Mouse (Mus musculus): ENCODE measurements around the gene Cilp2.

The Cilp2 gene

GRCm38 (mm10) chr8:69877396-69877795, 10.1 kb downstream of the Cilp2 start:
- DNase-seq (ENCODE audit: extremely low read depth, insufficient read length, low spot score), result no peak

- no peak for DNase-seq (ENCODE audit: extremely low read depth, insufficient read length, low spot score)
Observed at GRCm38 (mm10) chr8:69876967-69877366, 10.5 kb downstream of the Cilp2 start.

GRCm38 (mm10) chr8:69876097-69876496, 11.4 kb downstream of the Cilp2 start:
- peak; percentile 55 for DNase-seq (ENCODE audit: extremely low read depth, insufficient read length, low spot score)

- peak; percentile 84 for DNase-seq (ENCODE audit: extremely low read depth, insufficient read length, low spot score)
Observed at GRCm38 (mm10) chr8:69874654-69875053, 12.8 kb downstream of the Cilp2 start.

- DNase-seq (ENCODE audit: extremely low read depth, insufficient read length, low spot score), result no peak
Observed at GRCm38 (mm10) chr8:69874155-69874554, 13.3 kb downstream of the Cilp2 start.

- DNase-seq (ENCODE audit: extremely low read depth, insufficient read length, low spot score), result no peak
Observed at GRCm38 (mm10) chr8:69870907-69871306, 16.6 kb downstream of the Cilp2 start.

- no peak for DNase-seq (ENCODE audit: extremely low read depth, insufficient read length, low spot score)
Observed at GRCm38 (mm10) chr8:69870003-69870765, 17.3 kb downstream of the Cilp2 start.

GRCm38 (mm10) chr8:69867696-69868326, 19.7 kb downstream of the Cilp2 start:
- peak; percentile 76 for DNase-seq (ENCODE audit: extremely low read depth, insufficient read length, low spot score)

GRCm38 (mm10) chr8:69864180-69864579, 23.3 kb downstream of the Cilp2 start:
- DNase-seq (ENCODE audit: extremely low read depth, insufficient read length, low spot score), result no peak

- no peak for DNase-seq (ENCODE audit: extremely low read depth, insufficient read length, low spot score)
Observed at GRCm38 (mm10) chr8:69863387-69864020, 24.0 kb downstream of the Cilp2 start.

- no peak for DNase-seq (ENCODE audit: extremely low read depth, insufficient read length, low spot score)
Observed at GRCm38 (mm10) chr8:69861251-69861650, 26.2 kb downstream of the Cilp2 start.

GRCm38 (mm10) chr8:69860807-69861206, 26.7 kb downstream of the Cilp2 start:
- no peak for DNase-seq (ENCODE audit: extremely low read depth, insufficient read length, low spot score)

- DNase-seq (ENCODE audit: extremely low read depth, insufficient read length, low spot score), result no peak
Observed at GRCm38 (mm10) chr8:69853869-69854268, 33.6 kb downstream of the Cilp2 start.

GRCm38 (mm10) chr8:69850926-69851506, 36.5 kb downstream of the Cilp2 start:
- DNase-seq (ENCODE audit: extremely low read depth, insufficient read length, low spot score), result peak; percentile 26

- no peak for DNase-seq (ENCODE audit: extremely low read depth, insufficient read length, low spot score)
Observed at GRCm38 (mm10) chr8:69849899-69850298, 37.6 kb downstream of the Cilp2 start.

- peak; percentile 75 for DNase-seq (ENCODE audit: extremely low read depth, insufficient read length, low spot score)
Observed at GRCm38 (mm10) chr8:69848951-69849350, 38.5 kb downstream of the Cilp2 start.

- DNase-seq (ENCODE audit: extremely low read depth, insufficient read length, low spot score), result no peak
Observed at GRCm38 (mm10) chr8:69847167-69848065, 40.1 kb downstream of the Cilp2 start.

- no peak for DNase-seq (ENCODE audit: extremely low read depth, insufficient read length, low spot score)
Observed at GRCm38 (mm10) chr8:69837057-69837682, 50.3 kb downstream of the Cilp2 start.

- no peak for DNase-seq (ENCODE audit: extremely low read depth, insufficient read length, low spot score)
Observed at GRCm38 (mm10) chr8:69832298-69832853, 55.1 kb downstream of the Cilp2 start, which contains the start of gene Pbx4. TSS of gene Pbx4 (plus strand) at chr8:69832491.

Data from 3134 (cell line).